Mouse (Mus musculus): Measurements from ENCODE around the gene Olfr1446.

Gene Olfr1446

DNA sequence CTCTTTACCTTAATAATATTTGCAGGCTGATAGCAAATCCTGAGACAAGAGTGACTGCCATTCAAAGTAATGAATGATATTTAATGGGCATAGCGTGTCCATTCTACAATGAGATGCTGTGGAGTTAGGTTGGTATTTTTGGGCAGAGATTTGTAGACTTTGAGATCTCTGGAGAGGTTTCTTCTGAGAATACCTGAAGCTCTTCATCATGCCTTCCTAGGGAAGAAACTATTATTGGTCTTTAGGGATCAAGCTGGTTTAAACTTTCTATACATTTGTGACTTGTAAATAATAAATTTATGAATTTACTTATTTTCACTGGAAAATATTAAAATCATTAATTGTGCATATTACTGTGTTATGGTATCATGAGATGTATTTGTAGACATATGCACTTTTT is at the start of gene Olfr1446:
TSS of gene Olfr1446 (minus strand) at position 101 of the 400 bp plus-strand sequence.
- DNase-seq (ENCODE audit: low read depth in 1 of 2, low spot score in 2 of 2): no peak

DNA sequence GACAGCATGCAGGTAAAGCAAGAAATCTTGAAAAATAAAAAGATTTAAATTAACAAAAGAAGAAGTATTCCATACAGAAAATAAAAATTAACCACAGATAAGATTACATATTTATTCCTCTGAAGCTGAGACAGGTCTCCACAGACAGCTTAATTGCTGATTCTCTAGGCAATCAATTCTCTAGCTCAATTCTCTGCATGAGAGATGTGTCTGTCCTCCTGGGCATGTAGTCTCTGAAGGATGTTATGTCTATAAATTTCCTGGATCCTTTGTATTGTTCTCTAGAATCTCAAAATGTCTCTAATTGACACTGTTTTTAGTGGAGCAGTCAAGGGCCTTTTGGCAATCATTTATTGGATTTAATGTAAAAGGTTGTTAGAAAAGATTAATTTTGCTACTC is 37.2 kb upstream of the Olfr1446 start, which contains the start of gene Olfr1449:
TSS of gene Olfr1449 (plus strand) at position 301 of the 400 bp plus-strand sequence.
- no peak for DNase-seq (ENCODE audit: low read depth in 1 of 2, low spot score in 2 of 2)

DNA sequence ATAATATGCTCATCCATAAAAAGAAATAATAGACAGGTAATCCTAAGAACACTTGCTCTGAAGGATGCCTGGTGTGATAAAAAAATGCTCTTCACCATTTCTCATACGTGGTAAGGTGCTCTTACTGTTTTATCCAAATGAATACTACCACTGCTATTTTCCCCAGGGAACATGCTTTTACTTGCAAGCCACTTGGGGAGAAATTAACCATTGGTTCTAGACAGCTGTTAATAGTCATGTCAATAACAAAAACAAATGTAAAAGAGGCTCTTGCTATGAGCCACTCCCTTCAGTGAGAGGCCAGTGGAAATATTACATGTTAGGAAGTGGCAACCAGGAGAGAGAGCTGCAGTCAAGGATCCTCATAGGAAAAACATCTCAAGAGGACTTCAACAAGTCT is 31.0 kb upstream of the Olfr1446 start, which contains the start of gene Olfr1448:
TSS of gene Olfr1448 (minus strand) at position 101 of the 400 bp plus-strand sequence.
- no peak for DNase-seq (ENCODE audit: low read depth in 1 of 2, low spot score in 2 of 2)

DNA sequence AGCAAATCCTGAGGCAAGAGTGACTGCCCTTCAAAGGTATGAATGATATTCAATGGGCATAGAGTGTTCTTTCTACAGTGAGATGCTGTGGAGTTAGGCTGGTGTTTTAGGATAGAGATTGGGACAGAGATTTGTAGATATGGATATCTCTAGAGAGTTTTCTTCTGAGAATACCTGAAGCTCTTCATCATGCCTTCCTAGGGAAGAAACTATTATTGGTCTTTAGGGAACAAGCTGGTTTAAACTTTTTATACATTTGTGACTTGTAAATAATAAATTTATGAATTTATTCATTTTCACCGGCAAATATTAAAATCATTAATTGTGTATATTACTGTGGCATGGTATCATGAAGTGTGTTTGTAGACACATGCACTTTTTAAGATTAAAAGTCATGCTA is 10.3 kb upstream of the Olfr1446 start, which contains the start of gene Olfr1447:
TSS of gene Olfr1447 (minus strand) at position 101 of the 400 bp plus-strand sequence.
- no peak for DNase-seq (ENCODE audit: low read depth in 1 of 2, low spot score in 2 of 2)

DNA sequence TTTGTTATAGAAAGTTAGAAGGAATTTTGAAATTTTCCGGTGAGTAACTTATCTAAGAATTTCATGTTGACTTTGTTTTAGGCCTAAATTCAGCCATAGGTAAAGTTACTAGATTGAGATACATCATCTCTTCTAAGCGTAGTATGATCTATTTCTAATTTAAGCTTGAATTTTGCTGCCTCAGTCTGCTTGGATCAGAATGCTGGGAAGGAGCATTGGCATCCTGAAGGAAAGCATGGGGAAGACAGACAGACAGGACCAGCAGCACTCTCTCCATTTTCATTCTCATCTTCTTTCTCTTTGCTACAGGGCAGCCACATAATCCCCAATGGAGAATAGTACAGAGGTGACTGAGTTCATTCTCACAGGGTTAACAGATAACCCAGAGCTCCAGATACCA is 9.8 kb downstream of the Olfr1446 start, which contains the start of gene Olfr1445:
TSS of gene Olfr1445 (plus strand) at position 301 of the 400 bp plus-strand sequence.
- DNase-seq (ENCODE audit: low read depth in 1 of 2, low spot score in 2 of 2): no peak

DNA sequence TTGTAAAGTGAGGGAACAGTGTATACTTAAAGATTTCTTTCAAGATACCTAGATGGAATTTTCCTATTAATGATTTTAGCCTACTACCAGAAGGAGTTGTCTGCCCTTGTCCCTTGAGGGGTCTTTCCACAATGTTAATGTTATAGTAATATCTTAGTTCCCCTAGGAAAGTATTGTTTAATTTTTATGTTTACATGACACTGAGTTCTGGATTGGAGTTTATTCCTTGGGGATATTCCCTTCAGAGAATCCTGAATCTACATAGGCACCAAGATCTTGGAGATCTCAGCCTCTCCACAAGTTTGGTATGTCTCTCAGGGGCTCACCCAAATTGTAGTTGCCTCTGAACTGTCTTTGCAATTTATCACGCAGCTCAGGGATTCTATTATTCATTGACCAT is 36.3 kb downstream of the Olfr1446 start, which contains the start of gene Olfr1444:
TSS of gene Olfr1444 (plus strand) at position 301 of the 400 bp plus-strand sequence.
- DNase-seq (ENCODE audit: low read depth in 1 of 2, low spot score in 2 of 2): no peak

DNA sequence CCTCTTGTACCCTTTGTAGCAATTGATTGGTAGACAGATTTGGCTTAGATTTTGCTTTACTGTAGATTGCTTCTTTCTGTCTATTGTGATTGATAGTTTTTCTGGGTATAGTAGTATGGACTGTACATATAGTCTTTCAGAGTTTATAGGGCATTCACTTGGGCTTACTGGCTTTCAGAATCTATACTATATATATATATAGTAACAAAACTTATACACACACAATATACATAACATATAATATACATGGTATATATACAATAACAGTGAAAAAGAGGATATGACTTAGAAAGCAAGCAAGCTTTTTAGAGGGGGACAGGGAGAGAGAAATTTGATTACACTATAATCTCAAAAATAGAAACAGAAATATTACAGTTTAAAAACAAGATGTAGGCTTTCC is 46.9 kb downstream of the Olfr1446 start, which contains the start of gene Gm5244:
TSS of gene Gm5244 (plus strand) at position 301 of the 400 bp plus-strand sequence.
- no peak for DNase-seq (ENCODE audit: low read depth in 1 of 2, low spot score in 2 of 2)

DNA sequence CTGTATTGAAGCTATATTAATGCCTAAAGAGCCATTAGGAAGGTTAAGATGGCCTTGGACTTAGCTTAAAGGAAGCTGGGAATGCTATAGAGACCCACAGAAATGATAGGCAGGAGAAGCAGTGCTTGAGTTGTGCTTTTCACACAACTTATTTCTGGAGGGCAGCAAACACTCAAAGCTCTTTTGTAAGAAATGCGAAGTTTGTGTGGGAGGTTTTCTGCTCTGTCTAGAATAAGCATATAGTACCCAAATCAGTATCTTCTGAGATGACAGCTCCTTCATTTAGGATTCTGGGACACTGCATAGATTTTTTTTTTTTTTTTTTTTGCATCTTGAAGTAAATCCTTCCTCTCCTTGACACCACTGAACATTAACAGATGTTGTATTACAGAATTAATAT is 54.8 kb downstream of the Olfr1446 start:
- DNase-seq (ENCODE audit: low read depth in 1 of 2, low spot score in 2 of 2): no peak
